Mouse (Mus musculus) limb, embryonic 12.5 days (tissue): ENCODE data around the gene Crhbp. TPM values are rescaled to one million over a fixed set of nuclear protein-coding genes. Genes with fewer than 3 reads are reported as not detected.

Experiments
- ATAC-seq: fragments of 200-750 bp; cut with Nextera tagmentation; 2 replicates; pipeline ENCODE4 v1.8.0; 2017; ENCODE audit warnings: low read depth, moderate TSS enrichment; ENCODE audit not compliant: insufficient number of reproducible peaks, insufficient read depth, low FRiP score, low TSS enrichment
- H3K27ac ChIP-seq: fragments of 300-500 bp; sonication (generic); 2 replicates; pipeline ENCODE4 v1.5.1; 2016; ENCODE audit warnings: mild to moderate bottlenecking, moderate library complexity
- H3K27me3 ChIP-seq: fragments of 300-500 bp; sonication (generic); 2 replicates; pipeline ENCODE4 v1.6.1; 2016; ENCODE audit warnings: mild to moderate bottlenecking, moderate library complexity
- H3K36me3 ChIP-seq: fragments of 300-500 bp; sonication (generic); 2 replicates; pipeline ENCODE4 v1.6.1; 2016; ENCODE audit warnings: mild to moderate bottlenecking, moderate library complexity
- H3K4me1 ChIP-seq: fragments of 300-500 bp; sonication (generic); replicated peaks from 2 replicates; pipeline ENCODE4 v1.6.1; 2016
- H3K4me2 ChIP-seq: fragments of 300-500 bp; sonication (generic); 2 replicates; pipeline ENCODE4 v1.6.1; 2016; ENCODE audit warnings: mild to moderate bottlenecking, moderate library complexity
- H3K4me3 ChIP-seq: fragments of 300-500 bp; sonication (generic); replicated peaks from 2 replicates; pipeline ENCODE4 v1.5.1; 2016; ENCODE audit warnings: mild to moderate bottlenecking
- H3K9ac ChIP-seq: fragments of 300-500 bp; sonication (generic); replicated peaks from 2 replicates; pipeline ENCODE4 v1.6.1; 2016; ENCODE audit warnings: mild to moderate bottlenecking, moderate library complexity
- H3K9me3 ChIP-seq: fragments of 300-500 bp; sonication (generic); 2 replicates; pipeline ENCODE4 v1.6.1; 2016; ENCODE audit warnings: mild to moderate bottlenecking, moderate library complexity
- WGBS: fragments of 180-500 bp; shearing (Covaris S2); methylation state at CpG from one replicate; pipeline ENCODE4 v1.1.7; 2016; 5-methylcytosine and 5-hydroxymethylcytosine counted together
- polyA plus RNA-seq: library from polyadenylated mRNA; unstranded; fragments of >200 nt; fragmentation: Nextera tagmentation; extraction: Ambion mirVana; gene quantifications from 2 replicates; pipeline ENCODE4 v1.2.1, GENCODE M21; 2016

Crhbp gene
- 0.69 and 1.1 TPM in 2 replicates for polyA plus RNA-seq

GRCm38 (mm10) chr13:95444824-95445223, at the start of gene Crhbp:
TSS of gene Crhbp (minus strand) at chr13:95444924.
- H3K4me3 ChIP-seq: peak within 1 kb of the TSS; percentile 48
- 54% methylated on average over 11 of the region's 11 CpGs for WGBS
- H3K27me3 ChIP-seq: peaks cover 40% of the 10 kb centered on the region
- H3K4me1 ChIP-seq: peaks cover 15% of the 10 kb centered on the region
- no peak within 1 kb of the TSS for H3K27ac ChIP-seq
- peak within 1 kb of the TSS; percentile 35 for H3K9ac ChIP-seq
- H3K36me3 ChIP-seq: no peaks in the 10 kb centered on the region
- H3K4me2 ChIP-seq: peak within 1 kb of the TSS; percentile 94
- no peaks in the 10 kb centered on the region for H3K9me3 ChIP-seq
- no peak for ATAC-seq

- Histone ChIP-seq H3K4me3 (no peak overlapping the region), H3K4me2 (no peak overlapping the region), H3K4me1 (peaks cover 32% of the 10 kb centered on the region), H3K27ac (no peak overlapping the region), H3K27me3 (no peaks in the 10 kb centered on the region), H3K9me3 (no peaks in the 10 kb centered on the region), H3K36me3 (no peaks in the 10 kb centered on the region), H3K9ac (no peak overlapping the region)
- WGBS: 47% methylated on average over 5 of the region's 5 CpGs
- ATAC-seq: no peak
Measured at GRCm38 (mm10) chr13:95493296-95493695, 48.6 kb upstream of the Crhbp start.

GRCm38 (mm10) chr13:95491327-95491726, 46.6 kb upstream of the Crhbp start:
- H3K9ac ChIP-seq: no peak overlapping the region
- H3K36me3 ChIP-seq: no peaks in the 10 kb centered on the region
- WGBS: 82% methylated on average over 11 of the region's 11 CpGs
- H3K4me2 ChIP-seq: no peak overlapping the region
- H3K9me3 ChIP-seq: no peaks in the 10 kb centered on the region
- no peaks in the 10 kb centered on the region for H3K27me3 ChIP-seq
- H3K4me3 ChIP-seq: no peak overlapping the region
- H3K27ac ChIP-seq: no peak overlapping the region
- peaks cover 21% of the 10 kb centered on the region for H3K4me1 ChIP-seq
- no peak for ATAC-seq

GRCm38 (mm10) chr13:95484664-95485063, 39.9 kb upstream of the Crhbp start:
- no peak overlapping the region for H3K4me2 ChIP-seq
- 0 out of 2 replicates have a peak, but pooled peaks have one; percentile 42 for ATAC-seq
- no peaks in the 10 kb centered on the region for H3K9me3 ChIP-seq
- H3K27me3 ChIP-seq: peaks cover 5% of the 10 kb centered on the region; the same call in 1 of the 2 replicates
- 37% methylated on average over 5 of the region's 5 CpGs for WGBS
- H3K4me1 ChIP-seq: no peaks in the 10 kb centered on the region
- no peak overlapping the region for H3K9ac ChIP-seq
- no peak overlapping the region for H3K4me3 ChIP-seq
- H3K27ac ChIP-seq: no peak overlapping the region
- no peaks in the 10 kb centered on the region for H3K36me3 ChIP-seq

GRCm38 (mm10) chr13:95481428-95481827, 36.7 kb upstream of the Crhbp start:
- no peak overlapping the region for H3K4me2 ChIP-seq
- no peak overlapping the region for H3K27ac ChIP-seq
- no peaks in the 10 kb centered on the region for H3K9me3 ChIP-seq
- no peak overlapping the region for H3K9ac ChIP-seq
- no peak overlapping the region for H3K4me3 ChIP-seq
- no peaks in the 10 kb centered on the region for H3K4me1 ChIP-seq
- H3K36me3 ChIP-seq: no peaks in the 10 kb centered on the region
- 19% methylated on average over 4 of the region's 4 CpGs for WGBS
- peaks cover 5% of the 10 kb centered on the region; the same call in 1 of the 2 replicates for H3K27me3 ChIP-seq
- 0 out of 2 replicates have a peak, but pooled peaks have one; percentile 52 for ATAC-seq

GRCm38 (mm10) chr13:95478671-95479413, 34.1 kb upstream of the Crhbp start, which contains the start of gene S100z:
TSS of gene S100z (minus strand) at chr13:95478721.
- Histone ChIP-seq H3K4me3 (no peak within 1 kb of the TSS), H3K9ac (no peak within 1 kb of the TSS), H3K27ac (no peak within 1 kb of the TSS), H3K9me3 (no peaks in the 10 kb centered on the region), H3K36me3 (no peaks in the 10 kb centered on the region), H3K27me3 (peaks cover 5% of the 10 kb centered on the region; the same call in 1 of the 2 replicates), H3K4me2 (no peak within 1 kb of the TSS), H3K4me1 (no peaks in the 10 kb centered on the region)
- 83% methylated on average over 21 of the region's 21 CpGs for WGBS
- no peak for ATAC-seq

GRCm38 (mm10) chr13:95477173-95477572, 32.4 kb upstream of the Crhbp start:
- Histone ChIP-seq H3K36me3 (no peaks in the 10 kb centered on the region), H3K4me2 (no peak overlapping the region), H3K9ac (no peak overlapping the region), H3K4me1 (no peaks in the 10 kb centered on the region), H3K27ac (no peak overlapping the region), H3K27me3 (peaks cover 5% of the 10 kb centered on the region; the same call in 1 of the 2 replicates), H3K4me3 (no peak overlapping the region), H3K9me3 (no peaks in the 10 kb centered on the region)
- 64% methylated on average over 6 of the region's 6 CpGs for WGBS
- no peak for ATAC-seq

- H3K27ac ChIP-seq: no peak overlapping the region
- H3K4me2 ChIP-seq: no peak overlapping the region
- peaks cover 1% of the 10 kb centered on the region; the same call in 1 of the 2 replicates for H3K27me3 ChIP-seq
- no peak overlapping the region for H3K9ac ChIP-seq
- WGBS: 24% methylated on average over 7 of the region's 7 CpGs
- no peaks in the 10 kb centered on the region for H3K9me3 ChIP-seq
- H3K4me3 ChIP-seq: no peak overlapping the region
- H3K4me1 ChIP-seq: no peaks in the 10 kb centered on the region
- no peak for ATAC-seq
- no peaks in the 10 kb centered on the region for H3K36me3 ChIP-seq
Measured at GRCm38 (mm10) chr13:95475124-95475523, 30.4 kb upstream of the Crhbp start.

- Histone ChIP-seq H3K9me3 (no peaks in the 10 kb centered on the region), H3K36me3 (no peaks in the 10 kb centered on the region), H3K27ac (no peak overlapping the region), H3K4me3 (no peak overlapping the region), H3K4me2 (no peak overlapping the region), H3K9ac (no peak overlapping the region), H3K27me3 (no peaks in the 10 kb centered on the region), H3K4me1 (no peaks in the 10 kb centered on the region)
- ATAC-seq: no peak
- 87% methylated on average over 3 of the region's 3 CpGs for WGBS
Measured at GRCm38 (mm10) chr13:95474294-95474693, 29.6 kb upstream of the Crhbp start.

GRCm38 (mm10) chr13:95470970-95471369, 26.2 kb upstream of the Crhbp start:
- Histone ChIP-seq H3K27me3 (no peaks in the 10 kb centered on the region), H3K9ac (no peak overlapping the region), H3K4me2 (no peak overlapping the region), H3K4me3 (no peak overlapping the region), H3K27ac (no peak overlapping the region), H3K36me3 (no peaks in the 10 kb centered on the region), H3K9me3 (no peaks in the 10 kb centered on the region), H3K4me1 (no peaks in the 10 kb centered on the region)
- ATAC-seq: no peak
- 80% methylated on average over 2 of the region's 2 CpGs for WGBS

- no peak overlapping the region for H3K9ac ChIP-seq
- H3K9me3 ChIP-seq: no peaks in the 10 kb centered on the region
- H3K4me3 ChIP-seq: no peak overlapping the region
- H3K4me2 ChIP-seq: no peak overlapping the region
- H3K4me1 ChIP-seq: no peaks in the 10 kb centered on the region
- no peak overlapping the region for H3K27ac ChIP-seq
- no peaks in the 10 kb centered on the region for H3K36me3 ChIP-seq
- 72% methylated on average over 2 of the region's 2 CpGs for WGBS
- H3K27me3 ChIP-seq: no peaks in the 10 kb centered on the region
- ATAC-seq: no peak
Measured at GRCm38 (mm10) chr13:95451529-95451928, 6.8 kb upstream of the Crhbp start.
